Mouse (Mus musculus) cerebellum, adult 2 months (tissue): Measurements from ENCODE around the gene Socs7. TPM values are rescaled to one million over a fixed set of nuclear protein-coding genes. Genes with fewer than 3 reads are reported as not detected.
"Not testable (repeated sequence)": the region's sequence is repeated elsewhere in the genome, so short reads cannot be mapped to it uniquely, and the experiment has no call there.

ENCODE experiments used
- DNase-seq, 2 experiments: peaks; one replicate each; pipeline ENCODE4 v3.0.0; 2021
- H3K27ac ChIP-seq: fragments of 200-500 bp; 2 replicates; pipeline ENCODE4 v1.5.1; 2012; ENCODE audit warnings: low read length, control low read depth, inconsistent platforms; ENCODE audit not compliant: insufficient read depth
- H3K27me3 ChIP-seq: fragments of 200-500 bp; 2 replicates; pipeline ENCODE4 v1.6.1; 2012; ENCODE audit warnings: inconsistent platforms, mild to moderate bottlenecking, low read length, moderate library complexity; ENCODE audit not compliant: control insufficient read depth, insufficient read depth
- H3K4me1 ChIP-seq: fragments of 200-500 bp; 2 replicates; pipeline ENCODE4 v1.6.1; 2011; ENCODE audit warnings: low read length; ENCODE audit not compliant: control insufficient read depth, insufficient read depth
- H3K4me3 ChIP-seq: fragments of 200-500 bp; replicated peaks from 2 replicates; pipeline ENCODE3; 2011; ENCODE audit warnings: mild to moderate bottlenecking, low read depth, low read length, control low read depth; ENCODE audit not compliant: insufficient read depth
- CTCF ChIP-seq: fragments of 200-500 bp; IDR thresholded peaks from 2 replicates; pipeline ENCODE4 v1.5.1; 2011; ENCODE audit warnings: low read depth, mild to moderate bottlenecking, control low read depth, low read length, moderate library complexity, borderline replicate concordance; ENCODE audit not compliant: insufficient read depth
- POLR2A ChIP-seq: fragments of 200-500 bp; IDR thresholded peaks from 2 replicates; pipeline ENCODE4 v1.6.1; 2011; ENCODE audit warnings: low read length, control low read depth, borderline replicate concordance; ENCODE audit not compliant: insufficient read depth
- WGBS: fragments of 180-500 bp; shearing (Covaris S2); methylation state at CpG from one replicate; pipeline ENCODE4 v1.1.7; 2018; 5-methylcytosine and 5-hydroxymethylcytosine counted together
- polyA plus RNA-seq: library from polyadenylated mRNA; depleted of rRNA; stranded (reverse); fragments of >200 nt; gene quantifications from 2 replicates; pipeline ENCODE4 v1.2.3, GENCODE M21; 2012

The Socs7 gene
- polyA plus RNA-seq, 1 experiment: 54.3 TPM

DNA sequence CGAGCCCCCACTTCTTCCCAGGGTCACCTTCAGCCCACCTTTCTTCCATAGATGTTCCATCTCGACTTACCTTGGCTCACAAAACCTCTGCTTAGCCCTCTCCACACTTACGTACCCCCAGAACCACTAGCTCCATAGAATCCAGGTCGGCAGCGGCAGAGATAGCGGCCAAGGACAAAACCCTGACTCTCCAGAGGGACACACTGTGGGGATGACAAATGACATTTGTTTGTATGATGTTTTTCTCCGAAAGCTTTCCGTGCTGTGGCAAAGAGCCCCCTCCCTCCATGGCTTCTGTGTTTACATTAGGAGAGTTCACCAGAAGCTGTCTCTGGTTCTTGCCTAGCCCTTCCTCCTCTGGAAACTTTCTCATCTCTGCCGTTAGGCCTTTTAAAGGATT, 15.1 kb upstream of the Socs7 start:
- no peaks in the 10 kb centered on the region for H3K27me3 ChIP-seq
- 91% methylated on average over 9 of the region's 9 CpGs for WGBS
- no peak overlapping the region for H3K27ac ChIP-seq
- H3K4me1 ChIP-seq: peaks cover 38% of the 10 kb centered on the region
- no peak overlapping the region for H3K4me3 ChIP-seq
- no peak for DNase-seq
- TF ChIP-seq CTCF: no peak
- TF ChIP-seq POLR2A: no peak

DNA sequence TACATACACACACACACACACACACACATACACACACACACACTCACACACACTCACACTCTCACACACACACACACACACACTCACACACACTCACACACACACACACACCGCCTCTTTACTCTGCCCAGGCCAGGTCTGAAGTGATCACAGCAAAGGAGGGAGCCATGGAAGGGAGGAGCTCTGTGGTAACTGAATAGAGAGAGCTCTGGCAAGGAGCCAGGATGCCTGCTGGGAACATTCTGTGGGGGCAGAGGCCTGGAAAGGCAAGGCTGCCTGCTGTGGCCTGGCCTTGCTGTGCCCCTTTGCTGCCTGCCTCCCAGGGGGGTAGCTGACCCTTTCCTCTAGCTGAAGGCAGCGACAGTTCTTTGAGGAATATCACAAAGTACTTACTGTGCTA, 12.3 kb upstream of the Socs7 start:
- 32% methylated on average over 2 of the region's 2 CpGs for WGBS
- TF ChIP-seq CTCF (no peak), POLR2A (no peak)

DNA sequence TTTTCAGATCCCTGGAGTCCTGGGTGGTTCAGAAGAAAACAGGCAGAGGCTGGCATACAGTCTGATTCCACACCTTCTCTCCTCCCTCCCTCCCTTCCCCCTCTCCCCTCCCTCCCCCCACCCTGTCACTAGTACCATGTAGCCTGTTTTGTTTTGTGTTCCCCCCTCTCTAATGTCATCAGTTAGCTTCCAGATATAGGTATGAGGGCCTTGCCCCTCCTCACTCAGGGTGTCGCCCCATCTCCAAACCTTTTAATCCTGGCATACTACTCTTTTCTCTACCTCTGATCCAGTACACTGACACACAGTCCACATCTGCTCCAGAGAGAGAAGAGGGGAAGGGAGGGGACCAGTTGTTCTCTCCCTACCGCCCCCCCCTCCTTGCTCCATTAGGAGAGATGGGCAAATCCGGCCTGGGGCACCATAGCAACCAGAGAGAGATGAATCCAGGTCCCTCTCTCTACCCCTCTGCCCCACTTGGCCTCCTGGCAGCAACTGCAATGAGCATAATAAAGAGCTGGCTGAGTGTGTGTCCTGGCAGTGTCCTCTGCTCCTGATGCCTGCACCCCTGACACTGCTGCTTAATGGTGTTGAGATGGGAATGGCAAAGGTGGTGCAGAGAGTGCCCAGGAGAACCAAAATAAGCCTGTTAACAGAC, 10.2 kb upstream of the Socs7 start, which contains the start of gene Gpr179:
TSS of gene Gpr179 (minus strand) at position 51 of the 658 bp plus-strand sequence.
- no peak for TF ChIP-seq POLR2A
- no peak for TF ChIP-seq CTCF
- WGBS: 68% methylated on average over 3 of the region's 3 CpGs
- no peak for DNase-seq
- Histone ChIP-seq H3K27me3 (no peaks in the 10 kb centered on the region), H3K4me1 (peaks cover 21% of the 10 kb centered on the region), H3K4me3 (no peak within 1 kb of the TSS), H3K27ac (no peak within 1 kb of the TSS)

More for the DNA sequence above, 12.3 kb upstream of the Socs7 start:
- Histone ChIP-seq H3K4me1 (peaks cover 38% of the 10 kb centered on the region), H3K27me3 (no peaks in the 10 kb centered on the region), H3K4me3 (no peak overlapping the region), H3K27ac (no peak overlapping the region)
- DNase-seq: peak; percentile 68 to 73

DNA sequence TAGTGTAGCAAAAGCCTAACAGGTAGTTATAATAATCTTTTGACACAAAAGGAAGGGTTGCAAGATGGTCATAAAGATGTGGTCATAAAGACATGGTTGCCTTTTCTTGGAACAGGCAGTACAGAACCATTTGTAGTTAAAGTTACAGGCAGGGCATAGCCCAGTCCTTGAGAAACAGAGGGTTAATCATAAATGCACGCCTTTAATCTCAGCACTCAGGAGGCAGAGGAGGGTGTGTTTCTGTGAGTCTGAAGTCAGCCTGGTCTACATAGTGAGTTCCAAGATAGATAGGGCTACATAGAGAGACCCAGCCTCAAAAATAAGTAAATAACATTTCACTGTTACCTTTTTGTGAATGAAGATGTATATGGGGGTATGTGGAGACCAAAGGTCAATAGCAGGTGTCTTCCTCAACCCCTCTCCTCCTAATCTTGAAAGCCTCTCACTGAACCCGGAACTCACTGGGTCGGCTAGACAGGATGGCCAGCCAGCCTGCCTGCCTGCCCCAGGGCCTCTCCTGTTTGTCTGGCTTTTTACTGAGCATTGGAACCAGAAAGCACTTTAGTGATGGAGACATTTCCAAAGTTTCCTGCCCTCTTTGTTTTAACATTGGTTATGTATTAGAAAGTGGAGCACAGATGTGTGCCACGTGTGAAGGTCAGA, 9.3 kb upstream of the Socs7 start:
- TF ChIP-seq CTCF (no peak), POLR2A (no peak)

DNA sequence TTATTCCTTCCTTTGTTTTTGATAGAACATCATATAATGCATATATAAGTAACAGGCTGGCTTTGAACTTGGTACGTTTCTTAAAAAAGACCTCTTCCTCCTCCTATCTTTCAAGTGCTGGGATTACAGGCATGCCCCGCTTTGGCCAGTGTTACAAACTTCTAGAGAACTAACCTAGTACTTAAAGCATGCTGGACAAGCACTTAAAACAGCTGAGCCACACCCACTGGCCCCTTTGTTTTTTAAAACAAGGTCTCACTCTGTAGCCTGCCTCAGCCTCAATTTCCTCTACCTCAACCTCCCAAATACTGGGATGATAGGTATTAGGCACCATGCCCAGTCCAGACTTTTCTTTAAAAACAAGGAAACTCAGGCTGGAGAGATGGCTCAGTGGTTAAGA, 7.7 kb upstream of the Socs7 start:
- no peak for DNase-seq
- Histone ChIP-seq H3K27ac (no peak overlapping the region), H3K4me3 (no peak overlapping the region), H3K4me1 (peaks cover 19% of the 10 kb centered on the region), H3K27me3 (no peaks in the 10 kb centered on the region)
- TF ChIP-seq CTCF: no peak
- no peak for TF ChIP-seq POLR2A
- WGBS: 93% methylated on average over 2 of the region's 2 CpGs

More for the DNA sequence above, 9.3 kb upstream of the Socs7 start:
- H3K27ac ChIP-seq: no peak overlapping the region
- no peak for DNase-seq
- WGBS: 79% methylated on average over 4 of the region's 4 CpGs
- H3K4me3 ChIP-seq: no peak overlapping the region
- H3K4me1 ChIP-seq: peaks cover 21% of the 10 kb centered on the region
- no peaks in the 10 kb centered on the region for H3K27me3 ChIP-seq

DNA sequence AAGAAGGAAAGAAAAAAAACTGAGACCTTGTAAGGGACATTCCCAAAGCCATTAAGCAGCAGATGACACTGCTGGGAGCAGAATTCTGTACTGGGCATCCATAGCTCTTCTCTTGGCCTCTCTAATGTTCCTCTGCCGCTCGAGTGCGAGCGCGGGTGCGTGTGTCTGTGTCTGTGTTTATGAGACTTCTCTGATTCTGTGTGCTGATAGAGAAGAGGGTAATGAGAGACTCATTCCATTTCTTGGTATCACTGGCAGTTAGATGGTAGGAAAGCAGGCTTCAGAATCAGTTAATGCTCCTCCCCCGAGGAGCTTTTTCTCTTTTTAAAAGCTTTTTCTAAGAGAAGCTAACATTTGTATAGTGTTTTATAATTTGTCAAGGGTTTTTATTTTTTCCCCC, 7.1 kb upstream of the Socs7 start:
- DNase-seq: no peak
- Histone ChIP-seq H3K4me3 (no peak overlapping the region), H3K4me1 (peaks cover 13% of the 10 kb centered on the region), H3K27ac (no peak overlapping the region), H3K27me3 (no peaks in the 10 kb centered on the region)
- no peak for TF ChIP-seq CTCF
- TF ChIP-seq POLR2A: no peak
- WGBS: 90% methylated on average over 7 of the region's 7 CpGs

DNA sequence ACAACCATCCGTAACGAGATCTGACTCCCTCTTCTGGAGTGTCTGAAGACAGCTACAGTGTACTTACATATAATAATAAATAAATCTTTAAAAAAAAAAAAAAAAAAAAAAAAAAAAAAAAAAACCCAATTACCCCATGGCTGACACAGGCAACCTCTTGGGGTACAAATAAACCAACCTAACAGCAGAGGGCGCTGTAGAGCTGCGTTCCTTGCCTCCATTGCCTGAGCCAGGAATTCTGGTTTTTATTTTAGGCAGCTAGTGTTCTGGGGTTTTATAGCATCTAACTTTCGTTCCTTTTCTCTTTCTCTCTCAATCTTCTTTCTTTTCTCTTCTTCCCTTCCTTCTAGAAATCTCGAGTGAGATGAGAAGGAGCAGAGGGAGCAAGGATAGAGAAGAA, 4.7 kb upstream of the Socs7 start:
- peak; percentile 73 to 80 for DNase-seq
- not testable (repeated sequence) for H3K4me1 ChIP-seq, H3K27ac ChIP-seq, H3K27me3 ChIP-seq, H3K4me3 ChIP-seq
- 11% methylated on average over 6 of the region's 6 CpGs for WGBS
- TF ChIP-seq CTCF: peak; percentile 77

DNA sequence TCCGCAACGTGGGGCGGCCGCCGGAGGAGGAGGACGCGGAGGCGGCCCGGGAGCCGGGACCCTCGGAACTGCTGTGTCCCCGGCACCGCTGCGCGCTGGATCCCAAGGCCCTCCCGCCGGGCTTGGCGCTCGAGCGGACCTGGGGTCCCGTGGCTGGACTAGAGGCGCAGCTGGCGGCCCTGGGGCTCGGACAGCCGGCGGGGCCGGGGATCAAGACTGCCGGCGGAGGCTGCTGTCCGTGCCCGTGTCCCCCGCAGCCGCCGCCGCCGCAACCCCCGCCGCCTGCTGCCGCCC, 245 bp downstream of the Socs7 start:
- DNase-seq: peak in 1 of 2 experiments; percentile 53
- Histone ChIP-seq H3K27me3 (no peaks in the 10 kb centered on the region), H3K4me1 (peaks cover 5% of the 10 kb centered on the region; the same call in 1 of the 2 replicates), H3K27ac (peak overlapping the region; percentile 99), H3K4me3 (peak overlapping the region; percentile 86)
- under 1% methylated on average over 39 of the region's 39 CpGs for WGBS
- TF ChIP-seq POLR2A: no peak
- no peak for TF ChIP-seq CTCF

DNA sequence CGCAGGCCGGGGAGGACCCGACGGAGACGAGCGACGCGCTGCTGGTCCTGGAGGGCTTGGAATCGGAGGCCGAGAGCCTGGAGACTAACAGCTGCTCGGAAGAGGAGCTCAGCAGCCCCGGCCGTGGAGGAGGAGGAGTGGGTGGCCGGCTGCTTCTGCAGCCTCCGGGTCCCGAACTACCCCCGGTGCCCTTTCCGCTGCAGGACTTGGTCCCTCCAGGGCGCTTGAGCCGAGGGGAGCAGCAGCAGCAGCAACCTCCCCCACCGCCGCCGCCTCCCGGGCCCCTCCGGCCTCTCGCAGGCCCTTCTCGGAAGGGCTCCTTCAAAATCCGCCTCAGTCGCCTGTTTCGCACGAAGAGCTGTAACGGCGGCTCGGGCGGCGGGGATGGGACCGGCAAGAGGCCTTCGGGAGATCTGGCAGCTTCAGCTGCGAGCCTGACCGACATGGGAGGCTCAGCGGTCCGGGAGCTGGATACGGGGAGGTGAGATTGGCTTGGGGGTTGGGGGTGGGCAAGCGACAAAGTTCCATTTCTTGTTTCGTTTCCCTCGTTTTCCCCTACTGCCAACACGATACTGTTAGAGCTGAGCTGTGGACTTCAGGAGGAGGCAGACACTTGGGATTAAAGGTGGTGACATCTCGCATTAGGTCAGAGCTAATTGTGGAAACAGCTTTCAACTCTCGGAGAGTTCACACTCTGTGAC, 742 bp downstream of the Socs7 start:
- Histone ChIP-seq H3K4me3 (peak overlapping the region; percentile 86), H3K4me1 (peaks cover 8% of the 10 kb centered on the region), H3K27me3 (no peaks in the 10 kb centered on the region), H3K27ac (peak overlapping the region; percentile 99)
- peak; percentile 45 to 67 for DNase-seq
- under 1% methylated on average over 44 of the region's 49 CpGs for WGBS
- TF ChIP-seq CTCF (no peak), POLR2A (no peak)
